In the genomic region with DNA sequence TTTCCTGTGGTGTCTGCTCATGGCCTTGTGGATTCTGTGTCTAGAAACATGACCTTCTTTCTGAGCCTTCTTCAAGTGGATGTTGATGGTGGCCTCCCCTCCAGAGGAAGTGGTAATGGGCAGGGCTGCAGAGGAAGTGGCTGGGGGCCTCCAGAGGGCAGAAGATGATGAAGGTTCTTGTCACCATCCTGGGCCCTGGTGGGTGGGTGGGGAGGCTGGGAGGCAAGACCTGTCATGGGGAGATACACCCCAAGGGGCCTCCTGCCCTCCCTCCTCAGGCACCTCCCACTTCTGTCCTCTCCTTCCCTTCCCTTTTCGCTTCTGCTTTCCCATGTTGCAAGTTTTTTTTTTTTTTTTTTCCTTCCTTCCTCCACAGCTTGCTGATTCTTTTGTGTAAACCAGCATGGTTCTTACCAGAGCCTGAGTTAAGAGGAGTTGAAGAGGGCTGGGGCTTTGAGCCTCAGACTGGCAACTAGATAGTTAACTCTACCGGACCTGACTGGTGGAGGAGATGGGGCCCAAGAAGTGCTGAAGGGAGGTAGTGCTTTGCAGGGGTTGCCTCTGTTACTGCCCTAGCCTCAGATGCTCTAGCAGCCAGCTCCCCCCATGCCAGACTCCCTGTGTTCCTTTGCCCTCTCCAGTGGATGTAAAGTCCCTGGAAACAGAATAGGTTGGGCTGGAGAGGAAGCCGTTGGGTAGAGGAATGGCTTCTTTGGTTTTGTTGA, we compare ENCODE assay signal across 9 mouse cellular contexts. TPM values are rescaled to one million over a fixed set of nuclear protein-coding genes. Genes with fewer than 3 reads are reported as not detected.
DNase-seq lines count a peak whose midpoint lies in the region; ATAC-seq and TF ChIP-seq lines count a peak whose summit lies in the region.
"Had no signal": no experiment of that assay in that cellular context is flagged by ENCODE, and none has a peak within 500 bp of the region (broad histone marks: within the 10 kb centered on the region; RNA-seq: fewer than 3 reads in every experiment).

No protein-coding gene starts in this region.

- H3K4me1 ChIP-seq in lung, postnatal 0 days (ENCODE audit: insufficient read depth, low read depth, low read length), result peaks cover 14% of the 10 kb centered on the region; the same call in 1 of the 2 replicates
- H3K4me1 ChIP-seq in stomach, postnatal 0 days (replicated peaks; ENCODE audit: control insufficient read depth, insufficient read depth), result no peaks in the 10 kb centered on the region; the same call in 1 of the 2 replicates

- DNase-seq in heart, adult 18-20 months, result peak; percentile 24 to 74
- no peak for DNase-seq in heart, postnatal 14 days
- peak; percentile 85 for DNase-seq in c-Kit-positive CD71-positive TER-119-positive erythroid progenitor cells, embryonic 14.5 days (ENCODE audit: low spot score)
- DNase-seq in lung, postnatal 0 days (ENCODE audit: low spot score), result peak; percentile 70
- no peak for DNase-seq in stomach, postnatal 0 days (ENCODE audit: low spot score)
- no peak for DNase-seq in cerebellum, postnatal 36 days
- DNase-seq in embryo, embryonic 9.5 days (ENCODE audit: extremely low spot score), result no peak
- DNase-seq in ovary, postnatal 10 days (ENCODE audit: low spot score), result no peak

- no peaks in the 10 kb centered on the region for H3K9me3 ChIP-seq in lung, postnatal 0 days (ENCODE audit: low read length)
- no peaks in the 10 kb centered on the region for H3K9me3 ChIP-seq in stomach, postnatal 0 days (ENCODE audit: control insufficient read depth, low read length)
- H3K9me3 ChIP-seq: hindbrain, embryonic 15.5 days had no signal

- H3K36me3 ChIP-seq in lung, postnatal 0 days (ENCODE audit: insufficient read depth, low read length), result no peaks in the 10 kb centered on the region
- no peaks in the 10 kb centered on the region for H3K36me3 ChIP-seq in stomach, postnatal 0 days (ENCODE audit: control insufficient read depth, insufficient read depth, low read length)
- H3K36me3 ChIP-seq: hindbrain, embryonic 15.5 days had no signal

- no peak overlapping the region for H3K4me2 ChIP-seq in lung, postnatal 0 days (replicated peaks; ENCODE audit: low read depth, low read length)
- no peak overlapping the region for H3K4me2 ChIP-seq in stomach, postnatal 0 days (replicated peaks; ENCODE audit: low read depth)
- H3K4me2 ChIP-seq: hindbrain, embryonic 15.5 days had no signal

- TF ChIP-seq CTCF in lung, postnatal 0 days (IDR thresholded peaks at IDR 0.05), result peak; percentile 18; the same call in 1 of the 2 replicates
- TF ChIP-seq CTCF in stomach, postnatal 0 days (IDR thresholded peaks at IDR 0.05; ENCODE audit: low read depth), result no peak

- WGBS in lung, postnatal 0 days, result 39% methylated on average over 2 of the region's 3 CpGs
- 58% methylated on average over 2 of the region's 3 CpGs for WGBS in stomach, postnatal 0 days

- TF ChIP-seq EP300 in lung, postnatal 0 days (IDR thresholded peaks at IDR 0.05), result no peak
- TF ChIP-seq EP300 in stomach, postnatal 0 days (optimal IDR thresholded peaks at IDR 0.05), result no peak

- no peak overlapping the region for H3K4me3 ChIP-seq in lung, postnatal 0 days (ENCODE audit: low read depth, low read length)
- H3K4me3 ChIP-seq in stomach, postnatal 0 days (ENCODE audit: low read depth, low read length), result no peak overlapping the region
- H3K4me3 ChIP-seq: hindbrain, embryonic 15.5 days had no signal

- H3K9ac ChIP-seq in lung, postnatal 0 days (replicated peaks; ENCODE audit: low read depth), result no peak overlapping the region
- H3K9ac ChIP-seq in stomach, postnatal 0 days (ENCODE audit: low read length), result no peak overlapping the region
- H3K9ac ChIP-seq: hindbrain, embryonic 15.5 days had no signal

- no peaks in the 10 kb centered on the region for H3K27me3 ChIP-seq in lung, postnatal 0 days (replicated peaks; ENCODE audit: insufficient read depth, low read length)
- H3K27me3 ChIP-seq in stomach, postnatal 0 days (ENCODE audit: control insufficient read depth, insufficient read depth, low read length), result no peaks in the 10 kb centered on the region
- H3K27me3 ChIP-seq: hindbrain, embryonic 15.5 days had no signal

- intact Hi-C loops in heart, postnatal 14 days (cut with DNase I), result no loop called here

- ATAC-seq in lung, postnatal 0 days, result peak; percentile 56
- 0 out of 2 replicates have a peak, but pooled peaks have one; percentile 37 for ATAC-seq in stomach, postnatal 0 days (ENCODE audit: low FRiP score, low TSS enrichment)

- no peak overlapping the region for H3K27ac ChIP-seq in lung, postnatal 0 days (ENCODE audit: low read length)
- no peak overlapping the region for H3K27ac ChIP-seq in stomach, postnatal 0 days (replicated peaks)
- H3K27ac ChIP-seq: hindbrain, embryonic 15.5 days had no signal

RNA-seq across cellular contexts. Expression of a gene that starts 9.7 kb away (rescaled TPM):
- 10 to 100 TPM in 1 of 2 experiments, 1 to 10 TPM in 1; 8.2 to 11.6 TPM for total RNA-seq in heart, adult 18-20 months (2021)
- 10 to 100 TPM; 14.3 to 14.5 TPM for total RNA-seq in heart, postnatal 14 days (2021)
- 1.9 and 2.4 TPM in 2 replicates for polyA plus RNA-seq in lung, postnatal 0 days (2015; fragmentation: Nextera tagmentation; extraction: Ambion mirVana)
- 1.1 and 1.6 TPM in 2 replicates for polyA plus RNA-seq in stomach, postnatal 0 days (2015; fragmentation: Nextera tagmentation; extraction: Ambion mirVana)

RNA-seq across cellular contexts. Expression of a gene that starts 11.0 kb away (rescaled TPM):
- under 1 TPM in 1 of 2 experiments, not detected in 1; 0.46 TPM for total RNA-seq in heart, adult 18-20 months (2021)
- under 1 TPM; 0.57 to 0.68 TPM for total RNA-seq in heart, postnatal 14 days (2021)
- 0.18 and 0.30 TPM in 2 replicates for polyA plus RNA-seq in lung, postnatal 0 days (2015; fragmentation: Nextera tagmentation; extraction: Ambion mirVana)
- 0.16 and 0.52 TPM in 2 replicates for polyA plus RNA-seq in stomach, postnatal 0 days (2015; fragmentation: Nextera tagmentation; extraction: Ambion mirVana)

Comparison
In these comparisons a context has a peak if more than half of its experiments do, and no peak if none do; other contexts are left out.
1. DNase-seq: peak in heart, adult 18-20 months (2 of 2), c-Kit-positive CD71-positive TER-119-positive erythroid progenitor cells, embryonic 14.5 days (single experiment) and lung, postnatal 0 days (single experiment); none in heart, postnatal 14 days (0 of 2), stomach, postnatal 0 days (single experiment), cerebellum, postnatal 36 days (0 of 2), embryo, embryonic 9.5 days (single experiment) and ovary, postnatal 10 days (single experiment).